In the genomic region with DNA sequence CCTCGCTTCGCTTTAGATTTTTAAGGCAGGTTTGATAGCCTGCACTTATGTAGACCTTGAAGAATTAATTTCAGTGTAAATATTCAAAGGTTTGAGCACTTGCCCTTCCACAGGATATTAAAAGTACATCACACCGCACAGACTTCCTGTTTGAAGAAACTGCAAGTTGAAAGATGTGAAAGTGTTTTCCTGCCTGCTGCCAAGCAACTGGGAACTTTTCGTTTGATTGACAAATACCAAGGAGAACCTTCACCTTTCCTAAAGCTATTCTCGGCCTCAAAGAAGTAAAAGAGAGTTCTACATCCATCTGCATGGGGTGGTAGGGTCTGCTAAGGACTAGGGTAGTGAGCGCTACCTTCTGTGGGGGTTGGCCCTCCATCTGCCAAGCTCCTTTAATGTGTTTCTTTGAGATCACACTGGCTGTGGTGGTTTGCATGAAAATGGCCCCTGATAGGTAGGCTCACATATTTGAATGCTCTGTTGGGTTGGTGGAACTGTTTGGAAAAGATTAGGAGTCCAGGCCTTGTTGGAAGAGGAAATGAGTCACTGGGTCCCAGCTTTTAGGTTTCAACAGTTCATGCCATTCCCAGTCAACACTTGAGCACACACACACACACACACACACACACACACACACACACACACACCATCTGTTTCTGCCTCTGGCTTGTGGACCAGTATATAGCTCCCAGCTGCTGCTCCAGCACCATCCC, we compare ENCODE assay signal across 15 mouse cellular contexts. TPM values are rescaled to one million over a fixed set of nuclear protein-coding genes. Genes with fewer than 3 reads are reported as not detected.
DNase-seq lines count a peak whose midpoint lies in the region; ATAC-seq and TF ChIP-seq lines count a peak whose summit lies in the region.
"Had no signal": no experiment of that assay in that cellular context is flagged by ENCODE, and none has a peak within 500 bp of the region (broad histone marks: within the 10 kb centered on the region; RNA-seq: fewer than 3 reads in every experiment).

No protein-coding gene starts in this region.

- ATAC-seq in liver, embryonic 11.5 days (replicated peaks; ENCODE audit: low FRiP score), result no peak
- ATAC-seq: intestine, postnatal 0 days had no signal

- no peaks in the 10 kb centered on the region for H3K9me3 ChIP-seq in liver, embryonic 11.5 days (ENCODE audit: control insufficient read depth, low read length)
- H3K9me3 ChIP-seq in megakaryocyte, embryonic 14.5 days, result no peaks in the 10 kb centered on the region
- H3K9me3 ChIP-seq: neural tube, embryonic 13.5 days had no signal

- DNase-seq in liver, embryonic 11.5 days (ENCODE audit: low spot score), result no peak
- no peak for DNase-seq in liver
- peak; percentile 65 for DNase-seq in CD4-positive helper T cell, adult 2 months (ENCODE audit: low read depth, low spot score)
- DNase-seq in frontal cortex, postnatal 14 days (ENCODE audit: low spot score in 2 of 2), result no peak
- DNase-seq in layer of hippocampus, adult 9-11 months, result no peak
- DNase-seq in left cerebral cortex, adult 11 months (ENCODE audit: low spot score), result no peak
- DNase-seq: cerebellum, adult 11 months; embryo, embryonic 11 days; gastrocnemius, postnatal 25 days; kidney, postnatal 36 days; midbrain, embryonic 14.5 days had no signal

- no peak overlapping the region for H3K9ac ChIP-seq in liver, embryonic 11.5 days (ENCODE audit: low read depth, low read length)
- H3K9ac ChIP-seq: neural tube, embryonic 13.5 days had no signal

- no peak overlapping the region for H3K4me2 ChIP-seq in liver, embryonic 11.5 days
- H3K4me2 ChIP-seq: neural tube, embryonic 13.5 days had no signal

- peak overlapping the region; percentile 38; the same call in 1 of the 2 replicates for H3K27ac ChIP-seq in liver, embryonic 11.5 days (ENCODE audit: low read depth, low read length)
- H3K27ac ChIP-seq in bone marrow, adult 2 months (ENCODE audit: control insufficient read depth, insufficient read depth, low read depth, low read length, poor library complexity), result peak overlapping the region; percentile 41; the same call in 1 of the 2 replicates
- H3K27ac ChIP-seq: neural tube, embryonic 13.5 days had no signal

- no peak for TF ChIP-seq POLR2A in bone marrow, adult 2 months (IDR thresholded peaks at IDR 0.05; ENCODE audit: borderline replicate concordance, control insufficient read depth, low read depth, low read length)

- H3K27me3 ChIP-seq in liver, embryonic 11.5 days (replicated peaks; ENCODE audit: control insufficient read depth, insufficient read depth, low read length), result no peaks in the 10 kb centered on the region
- H3K27me3 ChIP-seq in megakaryocyte, embryonic 14.5 days (replicated peaks), result no peaks in the 10 kb centered on the region
- H3K27me3 ChIP-seq: neural tube, embryonic 13.5 days had no signal

- 64% methylated on average over 6 of the region's 6 CpGs for WGBS in liver, embryonic 11.5 days
- WGBS in bone marrow, adult 2 months, result 31% methylated on average over 6 of the region's 6 CpGs

- H3K4me1 ChIP-seq in liver, embryonic 11.5 days (replicated peaks; ENCODE audit: control insufficient read depth, insufficient read depth, low read length), result peaks cover 3% of the 10 kb centered on the region; the same call in 1 of the 2 replicates
- H3K4me1 ChIP-seq in bone marrow, adult 2 months (ENCODE audit: control insufficient read depth, insufficient read depth, low read length), result peaks cover 5% of the 10 kb centered on the region; the same call in 1 of the 2 replicates
- H3K4me1 ChIP-seq in megakaryocyte, embryonic 14.5 days, result peaks cover 98% of the 10 kb centered on the region
- H3K4me1 ChIP-seq: neural tube, embryonic 13.5 days had no signal

- H3K4me3 ChIP-seq in liver, embryonic 11.5 days (ENCODE audit: low read depth, low read length), result no peak overlapping the region
- H3K4me3 ChIP-seq in bone marrow, adult 2 months (replicated peaks; ENCODE audit: control insufficient read depth, low read depth, low read length), result no peak overlapping the region
- H3K4me3 ChIP-seq in megakaryocyte, embryonic 14.5 days (replicated peaks), result peak overlapping the region; percentile 80
- H3K4me3 ChIP-seq: neural tube, embryonic 13.5 days had no signal

- no peaks in the 10 kb centered on the region for H3K36me3 ChIP-seq in liver, embryonic 11.5 days (ENCODE audit: control insufficient read depth, insufficient read depth, low read length)
- H3K36me3 ChIP-seq in megakaryocyte, embryonic 14.5 days (replicated peaks; ENCODE audit: low read length), result peaks cover 74% of the 10 kb centered on the region
- H3K36me3 ChIP-seq: neural tube, embryonic 13.5 days had no signal

- TF ChIP-seq CTCF in bone marrow, adult 2 months (IDR thresholded peaks at IDR 0.05; ENCODE audit: control insufficient read depth, insufficient read depth, low read length), result no peak

RNA-seq across cellular contexts. Expression of gene Usp24, which starts 22.5 kb away (rescaled TPM):
- 12.6 and 15.1 TPM in 2 replicates for polyA plus RNA-seq in liver, embryonic 11.5 days (2014; fragmentation: Nextera tagmentation; extraction: Ambion mirVana)
- polyA plus RNA-seq in bone marrow, adult 2 months (2011; ENCODE audit: insufficient read depth, insufficient read length, low replicate concordance, missing spikeins), result 7.4 and 9.8 TPM in 2 replicates
- polyA plus RNA-seq in megakaryocyte, embryonic 14.5 days (2012; ENCODE audit: insufficient read depth, low replicate concordance), result 11.0 and 19.5 TPM in 2 replicates
